Mouse (Mus musculus) kidney, adult 2 months (tissue): ENCODE measurements around the gene Gm28047.

Source experiments
- CTCF ChIP-seq: fragments of 200-500 bp; conservative IDR thresholded peaks from 2 replicates; pipeline ENCODE4 v1.5.1; 2011; ENCODE audit warnings: low read depth, mild to moderate bottlenecking, control low read depth, low read length, moderate library complexity, mixed read lengths; ENCODE audit not compliant: insufficient read depth, insufficient read length
- POLR2A ChIP-seq: fragments of 200-500 bp; IDR thresholded peaks from one replicate; pipeline ENCODE4 v1.6.1; 2011; ENCODE audit warnings: low read depth, low read length, control low read depth

- TF ChIP-seq POLR2A: no peak
- no peak for TF ChIP-seq CTCF
Observed at GRCm38 (mm10) chr15:102505073-102505769, 119.6 kb downstream of the Gm28047 start.
